Mouse (Mus musculus): Measurements from ENCODE around the gene Vps45. TPM values are rescaled to one million over a fixed set of nuclear protein-coding genes. Genes with fewer than 3 reads are reported as not detected.

Vps45 gene
- polyA plus RNA-seq, 1 experiment, result 14.2 TPM

GRCm38 (mm10) chr3:96082714-96083508, 24.6 kb upstream of the Vps45 start:
- Histone ChIP-seq H3K27ac (ENCODE audit: insufficient read depth, low read length) (no peak overlapping the region), H3K9me3 (replicated peaks; ENCODE audit: control insufficient read depth, insufficient read depth, low read length, poor library complexity, severe bottlenecking) (no peaks in the 10 kb centered on the region; the same call in 1 of the 2 replicates), H3K36me3 (ENCODE audit: control insufficient read depth, insufficient read depth, low read length, poor library complexity, severe bottlenecking) (no peaks in the 10 kb centered on the region), H3K4me1 (ENCODE audit: control insufficient read depth, insufficient read depth, low read length) (peaks cover 2% of the 10 kb centered on the region), H3K27me3 (ENCODE audit: control insufficient read depth, insufficient read depth, low read length, poor library complexity, severe bottlenecking) (no peaks in the 10 kb centered on the region), H3K9ac (ENCODE audit: low read depth, poor library complexity, severe bottlenecking) (no peak overlapping the region), H3K4me3 (ENCODE audit: low read depth, low read length) (no peak overlapping the region)
- TF ChIP-seq EP300 (IDR thresholded peaks at IDR 0.05; ENCODE audit: insufficient read depth, low read depth, low read length), result no peak
- TF ChIP-seq CTCF (IDR thresholded peaks at IDR 0.05; ENCODE audit: low read depth, low read length), result no peak
- TF ChIP-seq POLR2A (IDR thresholded peaks at IDR 0.05; ENCODE audit: insufficient read depth, low read length), result no peak

DNA sequence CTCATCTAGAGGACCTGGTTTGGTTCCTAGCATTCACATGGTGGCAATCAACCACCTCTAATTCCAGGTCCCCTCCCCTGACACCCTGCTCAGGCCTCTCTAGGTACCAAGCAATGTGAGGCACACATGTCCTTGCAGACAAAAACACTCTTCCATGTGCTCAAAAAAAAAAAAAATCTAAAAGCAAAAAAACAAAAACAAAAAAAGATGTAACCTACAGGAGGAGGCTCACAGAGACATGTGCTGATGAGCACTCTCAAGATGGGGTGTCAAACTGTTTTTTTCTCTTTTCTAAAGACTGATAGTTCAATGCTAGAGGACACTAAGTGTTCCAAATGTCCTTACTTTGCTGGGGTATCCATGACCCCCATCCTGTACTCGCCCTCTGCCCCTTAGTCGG, 23.8 kb upstream of the Vps45 start:
- Histone ChIP-seq H3K9ac (ENCODE audit: low read depth, poor library complexity, severe bottlenecking) (no peak overlapping the region), H3K27ac (ENCODE audit: insufficient read depth, low read length) (no peak overlapping the region), H3K27me3 (ENCODE audit: control insufficient read depth, insufficient read depth, low read length, poor library complexity, severe bottlenecking) (no peaks in the 10 kb centered on the region), H3K36me3 (ENCODE audit: control insufficient read depth, insufficient read depth, low read length, poor library complexity, severe bottlenecking) (no peaks in the 10 kb centered on the region), H3K9me3 (replicated peaks; ENCODE audit: control insufficient read depth, insufficient read depth, low read length, poor library complexity, severe bottlenecking) (no peaks in the 10 kb centered on the region; the same call in 1 of the 2 replicates), H3K4me1 (ENCODE audit: control insufficient read depth, insufficient read depth, low read length) (peaks cover 2% of the 10 kb centered on the region), H3K4me3 (ENCODE audit: low read depth, low read length) (no peak overlapping the region)
- TF ChIP-seq POLR2A (IDR thresholded peaks at IDR 0.05; ENCODE audit: insufficient read depth, low read length), result no peak
- no peak for TF ChIP-seq CTCF (IDR thresholded peaks at IDR 0.05; ENCODE audit: low read depth, low read length)
- TF ChIP-seq EP300 (IDR thresholded peaks at IDR 0.05; ENCODE audit: insufficient read depth, low read depth, low read length), result no peak

- Histone ChIP-seq H3K27ac (ENCODE audit: insufficient read depth, low read length) (no peak overlapping the region), H3K4me3 (ENCODE audit: low read depth, low read length) (no peak overlapping the region), H3K9ac (ENCODE audit: low read depth, poor library complexity, severe bottlenecking) (no peak overlapping the region), H3K36me3 (ENCODE audit: control insufficient read depth, insufficient read depth, low read length, poor library complexity, severe bottlenecking) (no peaks in the 10 kb centered on the region), H3K9me3 (replicated peaks; ENCODE audit: control insufficient read depth, insufficient read depth, low read length, poor library complexity, severe bottlenecking) (no peaks in the 10 kb centered on the region; the same call in 1 of the 2 replicates), H3K27me3 (ENCODE audit: control insufficient read depth, insufficient read depth, low read length, poor library complexity, severe bottlenecking) (no peaks in the 10 kb centered on the region), H3K4me1 (ENCODE audit: control insufficient read depth, insufficient read depth, low read length) (peaks cover 2% of the 10 kb centered on the region)
- TF ChIP-seq EP300 (IDR thresholded peaks at IDR 0.05; ENCODE audit: insufficient read depth, low read depth, low read length) (no peak), CTCF (IDR thresholded peaks at IDR 0.05; ENCODE audit: low read depth, low read length) (no peak), POLR2A (IDR thresholded peaks at IDR 0.05; ENCODE audit: insufficient read depth, low read length) (no peak)
Measured at GRCm38 (mm10) chr3:96081650-96082049, 23.4 kb upstream of the Vps45 start.

- Histone ChIP-seq H3K4me1 (ENCODE audit: control insufficient read depth, insufficient read depth, low read length) (peaks cover 2% of the 10 kb centered on the region), H3K27ac (ENCODE audit: insufficient read depth, low read length) (no peak overlapping the region), H3K9me3 (replicated peaks; ENCODE audit: control insufficient read depth, insufficient read depth, low read length, poor library complexity, severe bottlenecking) (no peaks in the 10 kb centered on the region; the same call in 1 of the 2 replicates), H3K27me3 (ENCODE audit: control insufficient read depth, insufficient read depth, low read length, poor library complexity, severe bottlenecking) (no peaks in the 10 kb centered on the region), H3K36me3 (ENCODE audit: control insufficient read depth, insufficient read depth, low read length, poor library complexity, severe bottlenecking) (no peaks in the 10 kb centered on the region), H3K9ac (ENCODE audit: low read depth, poor library complexity, severe bottlenecking) (no peak overlapping the region), H3K4me3 (ENCODE audit: low read depth, low read length) (no peak overlapping the region)
- no peak for TF ChIP-seq EP300 (IDR thresholded peaks at IDR 0.05; ENCODE audit: insufficient read depth, low read depth, low read length)
- peak; percentile 72 for TF ChIP-seq CTCF (IDR thresholded peaks at IDR 0.05; ENCODE audit: low read depth, low read length)
- no peak for TF ChIP-seq POLR2A (IDR thresholded peaks at IDR 0.05; ENCODE audit: insufficient read depth, low read length)
Measured at GRCm38 (mm10) chr3:96081006-96081405, 22.7 kb upstream of the Vps45 start.

DNA sequence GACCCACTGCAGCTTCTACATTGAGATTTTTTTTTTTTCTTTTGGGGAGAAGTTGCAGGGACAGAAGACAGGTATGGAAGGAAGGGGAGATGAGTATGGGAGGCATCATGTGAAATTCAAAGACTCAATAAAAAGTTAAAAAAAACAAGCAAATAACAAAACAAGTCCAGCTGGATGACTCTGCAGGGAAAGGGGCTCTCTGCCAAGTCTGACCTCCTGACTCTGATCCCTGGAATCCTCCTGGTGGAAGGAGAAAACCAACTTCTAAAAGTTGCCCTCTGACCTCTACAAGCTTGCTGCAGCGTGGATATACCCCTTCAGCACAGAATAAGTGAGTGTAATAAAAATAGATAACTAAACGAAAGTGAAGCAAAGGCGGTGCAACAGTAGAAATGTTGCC, 20.4 kb upstream of the Vps45 start:
- Histone ChIP-seq H3K9me3 (replicated peaks; ENCODE audit: control insufficient read depth, insufficient read depth, low read length, poor library complexity, severe bottlenecking) (no peaks in the 10 kb centered on the region), H3K9ac (ENCODE audit: low read depth, poor library complexity, severe bottlenecking) (no peak overlapping the region), H3K4me1 (ENCODE audit: control insufficient read depth, insufficient read depth, low read length) (peaks cover 2% of the 10 kb centered on the region), H3K27ac (ENCODE audit: insufficient read depth, low read length) (no peak overlapping the region), H3K36me3 (ENCODE audit: control insufficient read depth, insufficient read depth, low read length, poor library complexity, severe bottlenecking) (no peaks in the 10 kb centered on the region), H3K27me3 (ENCODE audit: control insufficient read depth, insufficient read depth, low read length, poor library complexity, severe bottlenecking) (no peaks in the 10 kb centered on the region), H3K4me3 (ENCODE audit: low read depth, low read length) (no peak overlapping the region)
- TF ChIP-seq POLR2A (IDR thresholded peaks at IDR 0.05; ENCODE audit: insufficient read depth, low read length) (no peak), EP300 (IDR thresholded peaks at IDR 0.05; ENCODE audit: insufficient read depth, low read depth, low read length) (no peak), CTCF (IDR thresholded peaks at IDR 0.05; ENCODE audit: low read depth, low read length) (no peak)

- TF ChIP-seq EP300 (IDR thresholded peaks at IDR 0.05; ENCODE audit: insufficient read depth, low read depth, low read length) (no peak), POLR2A (IDR thresholded peaks at IDR 0.05; ENCODE audit: insufficient read depth, low read length) (no peak), CTCF (IDR thresholded peaks at IDR 0.05; ENCODE audit: low read depth, low read length) (no peak)
- H3K4me1 ChIP-seq (ENCODE audit: control insufficient read depth, insufficient read depth, low read length), result no peaks in the 10 kb centered on the region
- H3K36me3 ChIP-seq (ENCODE audit: control insufficient read depth, insufficient read depth, low read length, poor library complexity, severe bottlenecking), result no peaks in the 10 kb centered on the region
- H3K9me3 ChIP-seq (replicated peaks; ENCODE audit: control insufficient read depth, insufficient read depth, low read length, poor library complexity, severe bottlenecking), result no peaks in the 10 kb centered on the region
- no peaks in the 10 kb centered on the region for H3K27me3 ChIP-seq (ENCODE audit: control insufficient read depth, insufficient read depth, low read length, poor library complexity, severe bottlenecking)
- no peak overlapping the region for H3K9ac ChIP-seq (ENCODE audit: low read depth, poor library complexity, severe bottlenecking)
- H3K27ac ChIP-seq (ENCODE audit: insufficient read depth, low read length), result no peak overlapping the region
- H3K4me3 ChIP-seq (ENCODE audit: low read depth, low read length), result no peak overlapping the region
Measured at GRCm38 (mm10) chr3:96078066-96078465, 19.8 kb upstream of the Vps45 start.

Measured in ES-Bruce4 (cell line).